Mouse (Mus musculus) gastrocnemius, postnatal 25 days (tissue): Measurements from ENCODE around the gene Olfr69. TPM values are rescaled to one million over a fixed set of nuclear protein-coding genes. Genes with fewer than 3 reads are reported as not detected.

ENCODE experiments used
- total RNA-seq, 2 experiments: library from RNA; stranded (reverse); gene quantifications; 1 replicate in 1 of 2; 2 replicates in 1 of 2; pipeline ENCODE4 v1.2.3; 2021

The Olfr69 gene
- total RNA-seq, 2 experiments from 2014 or later: not detected

Other genes starting within 250 kb of the Olfr69 start
- gene Olfr612, start 228.9 kb downstream of the Olfr69 start, total RNA-seq: not detected
- gene Olfr613, start 223.5 kb downstream of the Olfr69 start, total RNA-seq: not detected
- gene Olfr615, start 215.5 kb downstream of the Olfr69 start, total RNA-seq: not detected
- not detected for gene Olfr616, start 202.5 kb downstream of the Olfr69 start, total RNA-seq
- gene Olfr617, start 198.5 kb downstream of the Olfr69 start, total RNA-seq: not detected
- not detected for gene Olfr618, start 181.5 kb downstream of the Olfr69 start, total RNA-seq
- gene Olfr619, start 171.0 kb downstream of the Olfr69 start, total RNA-seq: not detected
- gene Olfr620, start 159.1 kb downstream of the Olfr69 start, total RNA-seq: not detected
- gene Olfr622, start 128.9 kb downstream of the Olfr69 start, total RNA-seq: not detected
- not detected for gene Olfr623, start 107.9 kb downstream of the Olfr69 start, total RNA-seq
- gene Olfr624, start 100.4 kb downstream of the Olfr69 start, total RNA-seq: not detected
- gene Olfr625-ps1, start 88.9 kb downstream of the Olfr69 start, total RNA-seq: not detected
- not detected for gene Olfr243, start 56.9 kb downstream of the Olfr69 start, total RNA-seq
- not detected for gene Olfr628, start 41.2 kb downstream of the Olfr69 start, total RNA-seq
- gene Olfr629, start 26.7 kb downstream of the Olfr69 start, total RNA-seq: not detected
- gene Olfr630, start 14.3 kb downstream of the Olfr69 start, total RNA-seq: not detected
- not detected for gene Olfr68, start 8.1 kb upstream of the Olfr69 start, total RNA-seq
- gene Olfr67, start 20.2 kb upstream of the Olfr69 start, total RNA-seq: not detected
- 100 to 1,000 TPM in 1 of 2 experiments, 10 to 100 TPM in 1; 60.5 to 281 TPM for gene Hbb-bt, start 42.4 kb upstream of the Olfr69 start, total RNA-seq
- gene Hbb-bs, start 56.5 kb upstream of the Olfr69 start, total RNA-seq: 1,000 to 10,000 TPM in 1 of 2 experiments, 100 to 1,000 TPM in 1; 504 to 2,205 TPM
- gene Hbb-bh2, start 68.9 kb upstream of the Olfr69 start, total RNA-seq: not detected
- not detected for gene Hbb-bh1, start 71.6 kb upstream of the Olfr69 start, total RNA-seq
- gene Hbb-y, start 81.6 kb upstream of the Olfr69 start, total RNA-seq: not detected
- gene Olfr66, start 114.7 kb upstream of the Olfr69 start, total RNA-seq: not detected
- not detected for gene Olfr64, start 122.9 kb upstream of the Olfr69 start, total RNA-seq
- gene Olfr65, start 131.9 kb upstream of the Olfr69 start, total RNA-seq: not detected
- not detected for gene Olfr631, start 157.2 kb upstream of the Olfr69 start, total RNA-seq
- gene Olfr632, start 162.8 kb upstream of the Olfr69 start, total RNA-seq: not detected
- gene Olfr633, start 172.8 kb upstream of the Olfr69 start, total RNA-seq: not detected
- not detected for gene Olfr635, start 199.6 kb upstream of the Olfr69 start, total RNA-seq
- not detected for gene Olfr638, start 227.2 kb upstream of the Olfr69 start, total RNA-seq
- gene Olfr639, start 245.7 kb upstream of the Olfr69 start, total RNA-seq: not detected